Mouse (Mus musculus) small intestine, adult 2 months (tissue): ENCODE measurements around the gene Zfp58. TPM values are rescaled to one million over a fixed set of nuclear protein-coding genes. Genes with fewer than 3 reads are reported as not detected.

Experiments
- H3K27ac ChIP-seq: fragments of 200-500 bp; 2 replicates; pipeline ENCODE4 v1.5.1; 2012; ENCODE audit warnings: low read depth, low read length, control low read depth, inconsistent platforms; ENCODE audit not compliant: insufficient read depth
- H3K27me3 ChIP-seq: fragments of 200-500 bp; 2 replicates; pipeline ENCODE4 v1.6.1; 2012; ENCODE audit warnings: mild to moderate bottlenecking, moderate library complexity, low read length, inconsistent platforms; ENCODE audit not compliant: control insufficient read depth, insufficient read depth
- H3K36me3 ChIP-seq: fragments of 200-500 bp; 2 replicates; pipeline ENCODE4 v1.6.1; 2012; ENCODE audit warnings: mild to moderate bottlenecking, low read length, control low read depth, inconsistent platforms; ENCODE audit not compliant: control insufficient read depth, insufficient read depth
- H3K4me1 ChIP-seq: fragments of 200-500 bp; 2 replicates; pipeline ENCODE4 v1.6.1; 2012; ENCODE audit warnings: low read length, inconsistent platforms, mixed read lengths; ENCODE audit not compliant: control insufficient read depth, insufficient read depth, insufficient read length
- H3K4me3 ChIP-seq: fragments of 200-500 bp; 2 replicates; pipeline ENCODE4 v1.5.1; 2012; ENCODE audit warnings: low read depth, mild to moderate bottlenecking, control low read depth, inconsistent platforms, low read length, moderate library complexity
- CTCF ChIP-seq: fragments of 200-500 bp; IDR thresholded peaks from 2 replicates; pipeline ENCODE4 v1.5.1; 2012; ENCODE audit warnings: low read depth, mild to moderate bottlenecking, control low read depth, inconsistent platforms, low read length, moderate library complexity, mixed read lengths; ENCODE audit not compliant: insufficient replicate concordance, insufficient read length; ENCODE audit errors: extremely low read depth
- POLR2A ChIP-seq: fragments of 200-500 bp; IDR thresholded peaks from 2 replicates; pipeline ENCODE4 v1.6.1; 2012; ENCODE audit warnings: low read depth, mild to moderate bottlenecking, control low read depth, inconsistent platforms, low read length, moderate library complexity
- WGBS: fragments of 180-500 bp; shearing (Covaris S2); methylation state at CpG from one replicate; pipeline ENCODE4 v1.1.7; 2018; 5-methylcytosine and 5-hydroxymethylcytosine counted together
- polyA plus RNA-seq: library from polyadenylated mRNA; depleted of rRNA; stranded (reverse); fragments of >200 nt; gene quantifications from 2 replicates; pipeline ENCODE4 v1.2.3, GENCODE M21; 2012; rRNA removed

The Zfp58 gene
- 0.14 TPM in 1 of 2 replicates, not detected in the other for polyA plus RNA-seq

DNA sequence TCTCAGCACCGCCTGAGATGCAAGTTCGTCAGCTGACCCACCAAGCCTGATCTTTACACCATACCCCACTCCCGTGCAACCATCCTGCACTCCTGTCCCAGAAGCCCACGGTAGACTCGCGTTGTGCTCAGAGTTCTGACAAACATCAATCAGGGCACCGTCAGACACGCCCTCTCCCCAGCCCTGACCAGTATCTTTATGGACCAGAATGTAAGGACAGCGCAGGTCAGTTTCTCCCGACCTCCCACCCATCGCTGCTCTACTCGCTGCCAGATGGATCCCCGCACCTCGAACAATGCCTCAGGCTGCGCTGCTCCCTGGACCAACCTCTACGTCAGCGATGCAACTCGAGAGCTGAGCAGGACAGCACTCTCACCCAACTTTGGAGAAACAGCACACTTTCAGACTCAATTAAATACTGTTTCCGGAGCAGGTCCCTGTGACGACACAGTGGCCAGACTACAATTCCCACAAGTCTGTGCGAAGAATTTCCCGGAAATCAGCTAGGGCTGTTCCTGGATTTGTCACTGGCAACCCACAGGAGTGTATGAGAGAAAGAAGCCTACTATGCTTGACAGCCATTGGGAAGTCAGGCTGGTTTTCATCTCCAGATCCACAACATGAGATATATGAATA lies at the start of gene Zfp58:
TSS of gene Zfp58 (minus strand) at position 472 of the 636 bp plus-strand sequence.
- peak within 1 kb of the TSS; percentile 75 for H3K4me3 ChIP-seq
- no peak within 1 kb of the TSS for H3K27ac ChIP-seq
- no peaks in the 10 kb centered on the region for H3K36me3 ChIP-seq
- H3K27me3 ChIP-seq: no peaks in the 10 kb centered on the region
- no peak for TF ChIP-seq CTCF
- TF ChIP-seq POLR2A: peak; percentile 41; the same call in 1 of the 2 replicates
- peaks cover 2% of the 10 kb centered on the region; the same call in 1 of the 2 replicates for H3K4me1 ChIP-seq
- WGBS: under 1% methylated on average over 22 of the region's 22 CpGs

DNA sequence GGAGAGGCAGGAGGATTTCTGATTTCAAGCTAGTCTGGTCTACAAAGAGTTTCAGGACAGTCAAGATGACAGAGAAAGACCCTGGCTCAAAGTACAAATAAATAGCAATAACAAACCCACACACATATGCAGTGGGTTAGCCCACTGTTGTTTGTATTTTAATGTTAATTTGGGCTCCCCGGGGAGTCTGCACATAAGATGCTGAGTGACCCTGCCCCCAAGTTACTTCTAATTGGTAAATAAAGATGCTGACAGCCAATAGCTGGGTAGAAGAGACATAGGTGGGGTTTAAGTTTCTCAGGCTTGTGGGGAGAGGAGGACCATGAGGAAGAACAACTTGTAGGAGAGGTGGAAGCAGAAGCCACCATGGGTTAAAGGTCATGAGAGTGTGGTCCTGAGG lies 45.6 kb upstream of the Zfp58 start:
- TF ChIP-seq POLR2A (no peak), CTCF (no peak)
- no peaks in the 10 kb centered on the region for H3K27me3 ChIP-seq
- 91% methylated on average over 1 of the region's 1 CpGs for WGBS
- no peak overlapping the region for H3K4me3 ChIP-seq
- H3K4me1 ChIP-seq: no peaks in the 10 kb centered on the region
- peaks cover 32% of the 10 kb centered on the region for H3K36me3 ChIP-seq
- no peak overlapping the region for H3K27ac ChIP-seq

GRCm38 (mm10) chr13:67527049-67527730 lies 26.8 kb upstream of the Zfp58 start:
- no peaks in the 10 kb centered on the region for H3K4me1 ChIP-seq
- H3K27me3 ChIP-seq: no peaks in the 10 kb centered on the region
- no peak overlapping the region for H3K4me3 ChIP-seq
- H3K27ac ChIP-seq: no peak overlapping the region
- 84% methylated on average over 3 of the region's 3 CpGs for WGBS
- TF ChIP-seq POLR2A (no peak), CTCF (no peak)
- no peaks in the 10 kb centered on the region for H3K36me3 ChIP-seq

DNA sequence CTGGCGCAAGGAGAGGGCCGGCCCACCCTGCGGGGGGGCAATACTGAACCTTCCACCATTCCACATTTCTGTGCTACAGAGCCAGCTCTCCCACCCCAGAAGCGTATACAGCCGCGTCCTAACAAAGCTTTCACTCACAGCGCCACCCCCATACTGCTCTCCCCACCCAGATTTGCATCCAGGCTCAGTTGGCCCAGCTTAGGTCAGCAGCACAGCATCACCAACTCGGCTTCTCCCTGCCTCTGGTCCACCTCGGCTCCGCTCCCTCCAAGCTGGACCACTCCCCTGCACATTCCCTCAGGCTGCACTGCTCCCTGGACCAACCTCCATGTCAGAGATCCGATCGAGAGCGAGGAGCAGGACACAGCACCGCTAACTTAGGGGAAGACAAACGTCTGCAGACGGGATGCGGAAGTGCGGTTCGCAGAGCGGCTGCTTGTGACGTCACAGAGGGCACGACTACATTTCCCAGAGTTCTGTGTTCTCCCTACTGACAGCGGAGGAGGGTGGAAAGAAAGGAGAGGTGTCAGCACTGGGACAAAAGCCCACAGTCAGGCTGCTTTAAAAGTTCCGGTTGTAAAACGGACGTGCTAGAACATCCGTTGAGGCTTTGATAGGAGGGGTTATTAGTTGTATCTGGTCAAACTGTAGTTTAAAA lies 25.5 kb upstream of the Zfp58 start, which contains the start of the genes Gm26965 and Zfp87:
TSS of gene Gm26965 (minus strand) at position 399 of the 658 bp plus-strand sequence.
TSS of gene Zfp87 (minus strand) at position 425 of the 658 bp plus-strand sequence.
- Histone ChIP-seq H3K27ac (peak within 1 kb of the TSS; percentile 19; the same call in 1 of the 2 replicates), H3K4me3 (peak within 1 kb of the TSS; percentile 67), H3K4me1 (no peaks in the 10 kb centered on the region), H3K36me3 (peaks cover 6% of the 10 kb centered on the region; the same call in 1 of the 2 replicates), H3K27me3 (no peaks in the 10 kb centered on the region)
- peak; percentile 58 for TF ChIP-seq POLR2A
- no peak for TF ChIP-seq CTCF
- under 1% methylated on average over 27 of the region's 27 CpGs for WGBS

- Histone ChIP-seq H3K36me3 (no peaks in the 10 kb centered on the region), H3K27ac (no peak overlapping the region), H3K4me1 (peaks cover 2% of the 10 kb centered on the region; the same call in 1 of the 2 replicates), H3K4me3 (no peak overlapping the region), H3K27me3 (no peaks in the 10 kb centered on the region)
- WGBS: 90% methylated on average over 1 of the region's 1 CpGs
- no peak for TF ChIP-seq CTCF
- no peak for TF ChIP-seq POLR2A
Observed at GRCm38 (mm10) chr13:67500908-67501307, 553 bp upstream of the Zfp58 start.

- no peaks in the 10 kb centered on the region for H3K27me3 ChIP-seq
- TF ChIP-seq POLR2A (no peak), CTCF (no peak)
- H3K4me3 ChIP-seq: no peak overlapping the region
- H3K27ac ChIP-seq: no peak overlapping the region
- peaks cover 25% of the 10 kb centered on the region for H3K36me3 ChIP-seq
- H3K4me1 ChIP-seq: peaks cover 2% of the 10 kb centered on the region; the same call in 1 of the 2 replicates
- 94% methylated on average over 1 of the region's 1 CpGs for WGBS
Observed at GRCm38 (mm10) chr13:67495631-67496030, 4.7 kb downstream of the Zfp58 start.
